Comparison of ENCODE assay signal across 21 mouse cellular contexts in genomic region chr8:117536862-117537261, GRCm38 (mm10). TPM values are rescaled to one million over a fixed set of nuclear protein-coding genes. Genes with fewer than 3 reads are reported as not detected.
DNase-seq lines count a peak whose midpoint lies in the region; ATAC-seq and TF ChIP-seq lines count a peak whose summit lies in the region.
"Had no signal": no experiment of that assay in that cellular context is flagged by ENCODE, and none has a peak within 500 bp of the region (broad histone marks: within the 10 kb centered on the region; RNA-seq: fewer than 3 reads in every experiment).

No protein-coding gene starts in this region.

- peaks cover 10% of the 10 kb centered on the region; the same call in 1 of the 2 replicates for H3K4me1 ChIP-seq in liver, postnatal 0 days (ENCODE audit: insufficient read depth)
- peaks cover 37 to 77% of the 10 kb centered on the region in 2 experiments for H3K4me1 ChIP-seq in CH12.LX (ENCODE audit: control insufficient read depth in 1 of 2, insufficient read depth in 2 of 2)
- H3K4me1 ChIP-seq: embryonic facial prominence, embryonic 12.5 days; forebrain, embryonic 15.5 days; limb, embryonic 13.5 days; neural tube, embryonic 13.5 days had no signal

- H3K27ac ChIP-seq in liver, postnatal 0 days (ENCODE audit: low read depth), result no peak overlapping the region
- H3K27ac ChIP-seq in CH12.LX (ENCODE audit: insufficient read depth, low read depth), result peak overlapping the region; percentile 81
- H3K27ac ChIP-seq: embryonic facial prominence, embryonic 12.5 days; forebrain, embryonic 15.5 days; limb, embryonic 13.5 days; neural tube, embryonic 13.5 days had no signal

- H3K9ac ChIP-seq in liver, postnatal 0 days (replicated peaks), result no peak overlapping the region
- H3K9ac ChIP-seq in CH12.LX (ENCODE audit: insufficient read depth, low read depth), result no peak overlapping the region
- H3K9ac ChIP-seq: embryonic facial prominence, embryonic 12.5 days; forebrain, embryonic 15.5 days; limb, embryonic 13.5 days; lung, embryonic 14.5 days; neural tube, embryonic 13.5 days had no signal

- H3K4me2 ChIP-seq in liver, postnatal 0 days (ENCODE audit: low read depth, low read length), result no peak overlapping the region
- H3K4me2 ChIP-seq in CH12.LX (ENCODE audit: insufficient read depth, low read depth, poor library complexity, severe bottlenecking), result peak overlapping the region; percentile 19; the same call in 1 of the 2 replicates
- H3K4me2 ChIP-seq: embryonic facial prominence, embryonic 12.5 days; forebrain, embryonic 15.5 days; limb, embryonic 13.5 days; lung, embryonic 14.5 days; neural tube, embryonic 13.5 days had no signal

- peak; percentile 14 for DNase-seq in liver
- DNase-seq in liver, postnatal 0 days, result no peak
- DNase-seq in CH12.LX (ENCODE audit: extremely low read depth), result peak; percentile 80
- no peak for DNase-seq in adrenal gland, postnatal 36 days
- DNase-seq in adrenal gland, postnatal 25 days, result no peak
- DNase-seq in layer of hippocampus, adult 18-20 months (ENCODE audit: low spot score in 2 of 2), result no peak
- DNase-seq: adrenal gland, adult 8-10 months; cerebellum, adult 2 months; heart, postnatal 4 days; kidney, adult 18-20 months; lung, embryonic 14.5 days; lung, postnatal 4 days; right cerebral cortex, postnatal 4 days; thymus, adult 2 months had no signal

- TF ChIP-seq CTCF in liver, postnatal 0 days (IDR thresholded peaks at IDR 0.05; ENCODE audit: low read depth), result no peak
- no peak for TF ChIP-seq CTCF in CH12.LX (conservative IDR thresholded peaks at IDR 0.05 in 1 of 2, IDR thresholded peaks at IDR 0.05 in 1 of 2; ENCODE audit: low read depth in 2 of 2, low read length in 2 of 2)

- H3K79me2 ChIP-seq in CH12.LX (replicated peaks; ENCODE audit: control insufficient read depth, extremely low read depth, insufficient read depth, poor library complexity, severe bottlenecking), result peaks cover 88% of the 10 kb centered on the region

- no peak; the same call in 1 of the 2 replicates for TF ChIP-seq RAD21 in CH12.LX (IDR thresholded peaks at IDR 0.05; ENCODE audit: low read depth, low read length)

- TF ChIP-seq POLR2A in CH12.LX (IDR thresholded peaks at IDR 0.05; ENCODE audit: low read depth, low read length), result no peak

- H3K36me3 ChIP-seq in liver, postnatal 0 days (replicated peaks; ENCODE audit: insufficient read depth, low read length), result no peaks in the 10 kb centered on the region
- peaks cover 31 to 66% of the 10 kb centered on the region in 2 experiments for H3K36me3 ChIP-seq in CH12.LX (replicated peaks in 1 of 2; ENCODE audit: control insufficient read depth in 1 of 2, insufficient read depth in 1 of 2, low read length in 1 of 2)
- H3K36me3 ChIP-seq: embryonic facial prominence, embryonic 12.5 days; forebrain, embryonic 15.5 days; limb, embryonic 13.5 days; neural tube, embryonic 13.5 days had no signal

- no peak for ATAC-seq in liver, postnatal 0 days
- ATAC-seq in granulocyte monocyte progenitor cell, adult 5-6 weeks (replicated peaks; ENCODE audit: poor library complexity, severe bottlenecking), result peak; percentile 31
- ATAC-seq in megakaryocyte progenitor cell, adult 5-6 weeks (replicated peaks; ENCODE audit: poor library complexity), result peak; percentile 47
- ATAC-seq: CD4-positive, CD25-positive, alpha-beta regulatory T cell, adult 4 months; forebrain, embryonic 15.5 days had no signal

- H3K27me3 ChIP-seq in liver, postnatal 0 days (ENCODE audit: insufficient read depth, low read length), result no peaks in the 10 kb centered on the region
- no peaks in the 10 kb centered on the region for H3K27me3 ChIP-seq in CH12.LX (replicated peaks)
- H3K27me3 ChIP-seq: embryonic facial prominence, embryonic 12.5 days; forebrain, embryonic 15.5 days; limb, embryonic 13.5 days; neural tube, embryonic 13.5 days had no signal

- H3K9me3 ChIP-seq in liver, postnatal 0 days (ENCODE audit: low read length), result no peaks in the 10 kb centered on the region
- H3K9me3 ChIP-seq in CH12.LX (replicated peaks; ENCODE audit: low read length), result peaks cover 16% of the 10 kb centered on the region
- H3K9me3 ChIP-seq: embryonic facial prominence, embryonic 12.5 days; forebrain, embryonic 15.5 days; limb, embryonic 13.5 days; neural tube, embryonic 13.5 days had no signal

- 28% methylated on average over 5 of the region's 6 CpGs for WGBS in liver, postnatal 0 days (ENCODE audit: insufficient replicate concordance)

- in situ Hi-C loops in CH12.LX (cut with MboI; ENCODE audit: low pct_ligation_motif_present, low pct_unique_long_range_greater_than_20kb, low sequenced_read_pairs), result loop anchor here (5.0 kb wide), 1 partner anchor 40 kb away; the partner anchor contains the start of gene Plcg2

- dilution Hi-C loops in CH12.LX (cut with MboI; ENCODE audit: extremely low pct_ligation_motif_present, extremely low pct_unique_long_range_greater_than_20kb, low sequenced_read_pairs), result no loop called here

- no peak overlapping the region for H3K4me3 ChIP-seq in liver, postnatal 0 days (ENCODE audit: low read depth, low read length)
- H3K4me3 ChIP-seq in CH12.LX (replicated peaks in 1 of 3; ENCODE audit: low read depth in 2 of 3, low read length in 2 of 3, poor library complexity in 1 of 3), result no peak overlapping the region
- H3K4me3 ChIP-seq: embryonic facial prominence, embryonic 12.5 days; forebrain, embryonic 15.5 days; limb, embryonic 13.5 days; neural tube, embryonic 13.5 days had no signal

- no peak for TF ChIP-seq EP300 in liver, postnatal 0 days (IDR thresholded peaks at IDR 0.05; ENCODE audit: low read depth)
- TF ChIP-seq EP300 in CH12.LX (IDR thresholded peaks at IDR 0.05; ENCODE audit: low read length), result peak; percentile 84

TF ChIP-seq in CH12.LX, 34 proteins besides CTCF, POLR2A, EP300 and RAD21 (continues in another document):
- TF ChIP-seq ELF1 (IDR thresholded peaks at IDR 0.05; ENCODE audit: low read depth, low read length) (peak; percentile 47; the same call in 1 of the 2 replicates), ZKSCAN1 (IDR thresholded peaks at IDR 0.05; ENCODE audit: borderline replicate concordance, low read depth, low read length) (no peak), UBTF (IDR thresholded peaks at IDR 0.05; ENCODE audit: low read depth, low read length) (no peak), SMC3 (IDR thresholded peaks at IDR 0.05; ENCODE audit: low read depth, low read length) (no peak), MXI1 (IDR thresholded peaks at IDR 0.05; ENCODE audit: low read depth, low read length) (peak; percentile 69), RCOR1 (conservative IDR thresholded peaks at IDR 0.05; ENCODE audit: low read depth, low read length) (peak; percentile 68; the same call in 1 of the 2 replicates), HCFC1 (IDR thresholded peaks at IDR 0.05; ENCODE audit: low read depth, low read length) (peak; percentile 21; the same call in 1 of the 2 replicates), PAX5 (IDR thresholded peaks at IDR 0.05; ENCODE audit: low read length) (no peak), GABPA (IDR thresholded peaks at IDR 0.05; ENCODE audit: insufficient replicate concordance, low read depth, low read length) (no peak), CHD1 (IDR thresholded peaks at IDR 0.05; ENCODE audit: low read depth, low read length) (no peak; the same call in 1 of the 2 replicates), TBP (conservative IDR thresholded peaks at IDR 0.05; ENCODE audit: low read depth, low read length) (no peak), KAT2A (IDR thresholded peaks at IDR 0.05; ENCODE audit: insufficient replicate concordance, low read length) (no peak), NELFE (IDR thresholded peaks at IDR 0.05; ENCODE audit: low read depth, low read length) (no peak), MAX (IDR thresholded peaks at IDR 0.05; ENCODE audit: low read length) (peak; percentile 75), ZC3H11A (IDR thresholded peaks at IDR 0.05; ENCODE audit: low read depth, low read length) (no peak), ETS1 (conservative IDR thresholded peaks at IDR 0.05; ENCODE audit: low read depth, low read length) (peak; percentile 73), USF2 (conservative IDR thresholded peaks at IDR 0.05; ENCODE audit: low read depth, low read length) (no peak), MEF2A (IDR thresholded peaks at IDR 0.05; ENCODE audit: borderline replicate concordance, low read depth, low read length) (peak; percentile 68), ZMIZ1 (IDR thresholded peaks at IDR 0.05; ENCODE audit: low read depth, low read length) (no peak), ZNF384 (IDR thresholded peaks at IDR 0.05; ENCODE audit: low read depth, low read length) (peak; percentile 9; the same call in 1 of the 2 replicates), E2F4 (IDR thresholded peaks at IDR 0.05; ENCODE audit: insufficient replicate concordance, low read depth, low read length) (no peak), SIN3A (IDR thresholded peaks at IDR 0.05; ENCODE audit: low read length) (peak; percentile 74), MAZ (IDR thresholded peaks at IDR 0.05; ENCODE audit: low read depth, low read length) (peak; percentile 61; the same call in 1 of the 2 replicates), POLR2AphosphoS2 (IDR thresholded peaks at IDR 0.05; ENCODE audit: low read depth, low read length) (no peak), CHD2 (IDR thresholded peaks at IDR 0.05; ENCODE audit: low read length) (peak; percentile 59), JUND (conservative IDR thresholded peaks at IDR 0.05; ENCODE audit: low read depth, low read length) (peak; percentile 72), NRF1 (IDR thresholded peaks at IDR 0.05; ENCODE audit: low read depth, low read length) (peak; percentile 38; the same call in 1 of the 2 replicates), TCF12 (IDR thresholded peaks at IDR 0.05; ENCODE audit: low read depth, low read length) (peak; percentile 60), JUN (IDR thresholded peaks at IDR 0.05; ENCODE audit: insufficient read depth, low read depth, low read length) (peak; percentile 49; the same call in 1 of the 2 replicates), MAFK (IDR thresholded peaks at IDR 0.05; ENCODE audit: insufficient replicate concordance, low read length) (peak; percentile 87)

RNA-seq across cellular contexts. Expression of gene Plcg2, which starts 38.8 kb away (rescaled TPM):
- 5.9 and 7.3 TPM in 2 replicates for polyA plus RNA-seq in liver, postnatal 0 days (2015; fragmentation: Nextera tagmentation; extraction: Ambion mirVana)
- total RNA-seq in CH12.LX (2012; rRNA removed) (194 and 205 TPM in 2 replicates), CH12.LX (2014; rRNA removed) (129 and 139 TPM in 2 replicates)
- 177 and 196 TPM in 2 replicates for polyA plus RNA-seq in CH12.LX (2012; ENCODE audit: insufficient read length, low read depth)
- total RNA-seq in granulocyte monocyte progenitor cell, adult 5-6 weeks (2014; fragmentation: Nextera tagmentation), result 60.4 and 61.3 TPM in 2 replicates
- total RNA-seq in granulocyte monocyte progenitor cell, adult 5-6 weeks (2017), result 69.4 and 72.2 TPM in 2 replicates
- 47.8 and 52.7 TPM in 2 replicates for total RNA-seq in megakaryocyte progenitor cell, adult 5-6 weeks (2015)
- total RNA-seq in megakaryocyte progenitor cell, adult 5-6 weeks (2017), result 72.8 and 72.9 TPM in 2 replicates
- total RNA-seq in adrenal gland, postnatal 36 days (2021), result 1 to 10 TPM; 4.1 to 6.7 TPM
- 4.8 and 6.5 TPM in 2 replicates for total RNA-seq in adrenal gland, postnatal 25 days (2021)
- 1 to 10 TPM; 3.2 to 4.2 TPM for total RNA-seq in layer of hippocampus, adult 18-20 months (2021)

Comparison
In these comparisons a context has a peak if more than half of its experiments do, and no peak if none do; other contexts are left out.
1. DNase-seq: peak in liver (single experiment) and CH12.LX (single experiment); none in liver, postnatal 0 days (single experiment), adrenal gland, postnatal 36 days (0 of 2), adrenal gland, postnatal 25 days (single experiment) and layer of hippocampus, adult 18-20 months (0 of 2).